Mouse (Mus musculus) midbrain, embryonic 14.5 days (tissue): Measurements from ENCODE around the gene Prmt2. TPM values are rescaled to one million over a fixed set of nuclear protein-coding genes. Genes with fewer than 3 reads are reported as not detected.

Experiments used
- ATAC-seq: fragments of 200-750 bp; cut with Nextera tagmentation; 2 replicates; pipeline ENCODE4 v1.8.0; 2017; ENCODE audit warnings: moderate number of reproducible peaks, moderate library complexity; ENCODE audit not compliant: low FRiP score, low TSS enrichment
- DNase-seq: peaks from one replicate; pipeline ENCODE4 v3.0.0-alpha.2; 2015
- H3K27ac ChIP-seq: fragments of 300-500 bp; sonication (generic); replicated peaks from 2 replicates; pipeline ENCODE4 v1.5.1; 2014; ENCODE audit warnings: mild to moderate bottlenecking, low read depth, low read length, moderate library complexity
- H3K27me3 ChIP-seq: fragments of 300-500 bp; sonication (generic); 2 replicates; pipeline ENCODE4 v1.6.1; 2014; ENCODE audit warnings: low read length, control low read depth, mixed read lengths; ENCODE audit not compliant: control insufficient read depth, insufficient read depth
- H3K36me3 ChIP-seq: fragments of 300-500 bp; sonication (generic); 2 replicates; pipeline ENCODE4 v1.6.1; 2014; ENCODE audit warnings: low read length, control low read depth; ENCODE audit not compliant: control insufficient read depth, insufficient read depth
- H3K4me1 ChIP-seq: fragments of 300-500 bp; sonication (generic); 2 replicates; pipeline ENCODE4 v1.6.1; 2014; ENCODE audit warnings: mild to moderate bottlenecking, antibody characterized with exemption, low read length, control low read depth; ENCODE audit not compliant: control insufficient read depth, insufficient read depth
- H3K4me2 ChIP-seq: fragments of 300-500 bp; sonication (generic); 2 replicates; pipeline ENCODE4 v1.6.1; 2014; ENCODE audit warnings: mild to moderate bottlenecking, low read length, moderate library complexity
- H3K4me3 ChIP-seq: fragments of 300-500 bp; sonication (generic); replicated peaks from 2 replicates; pipeline ENCODE4 v1.5.1; 2014; ENCODE audit warnings: low read depth, low read length
- H3K9ac ChIP-seq: fragments of 300-500 bp; sonication (generic); replicated peaks from 2 replicates; pipeline ENCODE4 v1.6.1; 2014; ENCODE audit warnings: mild to moderate bottlenecking, low read length, moderate library complexity
- H3K9me3 ChIP-seq: fragments of 300-500 bp; sonication (generic); 2 replicates; pipeline ENCODE4 v1.6.1; 2016; ENCODE audit warnings: low read length, control low read depth, mixed read lengths; ENCODE audit not compliant: control insufficient read depth
- WGBS: fragments of 180-500 bp; shearing (Covaris S2); extraction: QIAGEN DNeasy Blood & Tissue Kit; methylation state at CpG from one replicate; pipeline ENCODE4 v1.1.7; 2014; 5-methylcytosine and 5-hydroxymethylcytosine counted together
- polyA plus RNA-seq: library from polyadenylated mRNA; unstranded; fragments of >200 nt; fragmentation: Nextera tagmentation; extraction: Ambion mirVana; gene quantifications from 2 replicates; pipeline ENCODE4 v1.2.1, GENCODE M21; 2014

The Prmt2 gene
- polyA plus RNA-seq, 1 experiment from 2014 or later: 357 TPM

DNA sequence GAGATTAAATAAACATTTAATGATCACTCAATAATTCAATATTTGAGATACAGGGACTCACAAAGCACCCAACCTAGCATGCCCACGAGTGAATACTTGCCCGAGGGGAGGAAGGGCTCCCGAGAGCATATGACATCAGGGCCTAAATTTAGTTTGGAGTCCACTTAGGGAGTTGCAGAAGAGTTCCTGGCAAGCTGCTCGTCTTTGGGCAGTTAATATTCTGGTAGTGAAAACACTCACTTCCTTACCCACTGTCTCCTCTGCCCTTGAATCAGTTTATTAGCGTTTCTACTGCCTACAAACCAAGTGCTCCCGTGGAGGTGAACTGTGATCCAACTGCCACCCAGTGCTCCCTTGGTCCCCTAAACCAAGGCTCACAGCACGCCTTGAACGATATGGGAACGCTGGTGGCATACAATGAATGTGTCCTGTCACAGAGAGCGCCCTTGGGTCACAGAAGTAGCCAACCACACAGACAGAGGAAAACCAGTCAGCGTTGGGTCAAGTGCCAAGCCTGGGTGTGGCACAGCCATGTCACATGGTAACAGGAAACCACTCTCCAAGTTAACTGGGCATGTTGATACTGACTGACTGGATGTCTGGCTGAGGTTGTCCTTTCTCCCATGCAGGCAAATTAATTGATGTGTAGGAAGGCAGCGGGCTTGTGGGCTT lies 20.2 kb upstream of the Prmt2 start:
- peaks cover 7% of the 10 kb centered on the region; the same call in 1 of the 2 replicates for H3K36me3 ChIP-seq
- WGBS: 88% methylated on average over 12 of the region's 12 CpGs
- H3K27ac ChIP-seq: no peak overlapping the region
- no peak overlapping the region for H3K4me2 ChIP-seq
- H3K4me1 ChIP-seq: no peaks in the 10 kb centered on the region
- H3K4me3 ChIP-seq: no peak overlapping the region
- no peaks in the 10 kb centered on the region for H3K27me3 ChIP-seq
- ATAC-seq (no peak), DNase-seq (no peak)
- H3K9me3 ChIP-seq: no peaks in the 10 kb centered on the region
- no peak overlapping the region for H3K9ac ChIP-seq

DNA sequence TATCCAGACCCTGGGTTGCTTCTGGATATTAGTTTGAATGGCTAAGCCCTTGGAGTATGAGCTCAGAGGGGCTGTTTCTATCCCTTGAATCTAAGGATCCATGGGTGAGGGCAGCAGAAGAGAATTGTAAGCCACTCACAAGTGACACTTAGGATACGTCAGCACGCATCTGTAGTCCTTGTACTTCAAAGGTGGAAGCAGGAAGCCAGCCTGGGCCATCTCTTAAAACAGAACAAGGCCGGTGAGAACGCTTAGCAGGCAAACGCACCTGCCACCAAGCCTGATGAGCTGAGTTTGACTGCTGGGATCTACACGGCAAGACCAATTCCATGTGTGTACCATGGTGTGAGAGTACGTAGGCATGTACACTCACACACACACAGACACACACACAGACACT lies 19.6 kb upstream of the Prmt2 start:
- ATAC-seq: no peak
- H3K36me3 ChIP-seq: peaks cover 3% of the 10 kb centered on the region; the same call in 1 of the 2 replicates

DNA sequence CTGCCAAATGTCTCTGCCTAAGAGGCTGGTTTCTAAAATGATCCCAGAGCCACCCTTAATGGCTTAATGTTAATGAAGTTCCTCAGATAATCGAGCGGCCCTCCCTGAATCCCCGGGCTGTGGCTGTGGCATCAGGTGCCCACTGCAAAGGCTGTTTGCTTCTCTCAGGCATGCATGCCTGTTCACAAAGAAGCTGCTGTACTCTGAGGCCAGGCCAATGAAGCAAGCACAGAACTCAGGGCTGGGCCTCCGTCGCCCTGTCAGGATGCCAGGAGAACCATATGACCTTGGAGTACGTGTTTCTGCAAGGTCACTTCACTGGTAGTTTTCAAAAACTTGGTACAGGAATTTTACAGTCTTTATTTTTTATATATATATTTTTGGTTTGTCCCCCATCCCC lies 18.0 kb upstream of the Prmt2 start:
- Histone ChIP-seq H3K27me3 (no peaks in the 10 kb centered on the region), H3K4me1 (no peaks in the 10 kb centered on the region), H3K4me2 (no peak overlapping the region), H3K9ac (no peak overlapping the region), H3K9me3 (no peaks in the 10 kb centered on the region), H3K4me3 (no peak overlapping the region), H3K27ac (no peak overlapping the region), H3K36me3 (no peaks in the 10 kb centered on the region)
- no peak for ATAC-seq
- 65% methylated on average over 6 of the region's 6 CpGs for WGBS
- no peak for DNase-seq

More for the DNA sequence above, 19.6 kb upstream of the Prmt2 start:
- H3K9ac ChIP-seq: no peak overlapping the region
- H3K4me2 ChIP-seq: no peak overlapping the region
- H3K27me3 ChIP-seq: no peaks in the 10 kb centered on the region
- no peaks in the 10 kb centered on the region for H3K9me3 ChIP-seq
- no peak overlapping the region for H3K27ac ChIP-seq
- WGBS: 97% methylated on average over 7 of the region's 7 CpGs
- DNase-seq: no peak
- no peak overlapping the region for H3K4me3 ChIP-seq
- H3K4me1 ChIP-seq: no peaks in the 10 kb centered on the region

DNA sequence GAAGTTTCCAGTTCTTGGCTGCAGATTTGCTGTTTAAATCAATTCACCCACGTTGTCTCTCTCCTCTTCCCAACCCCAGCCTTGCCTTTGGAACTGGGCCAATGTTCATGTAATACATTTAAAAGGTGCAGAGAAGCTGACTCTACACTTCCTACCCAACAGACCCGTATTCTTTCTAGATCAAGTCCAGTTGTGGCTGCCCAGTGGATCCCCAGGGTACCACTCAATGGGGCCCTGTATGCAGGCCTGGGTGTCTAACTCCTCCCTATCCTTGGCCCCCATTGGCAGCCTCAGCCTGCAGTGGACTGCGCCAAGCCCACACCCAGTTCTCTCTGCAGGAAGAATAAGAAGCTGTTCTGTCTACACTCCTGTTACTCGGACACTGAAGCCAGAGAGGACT lies 15.9 kb upstream of the Prmt2 start, which contains the start of gene S100b:
S100b (plus strand) TSS at position 318 of the 400 bp plus-strand sequence.
- ATAC-seq (no peak), DNase-seq (no peak)
- Histone ChIP-seq H3K27ac (no peak within 1 kb of the TSS), H3K4me2 (no peak within 1 kb of the TSS), H3K4me3 (no peak within 1 kb of the TSS), H3K36me3 (no peaks in the 10 kb centered on the region), H3K9ac (no peak within 1 kb of the TSS), H3K9me3 (no peaks in the 10 kb centered on the region), H3K4me1 (no peaks in the 10 kb centered on the region), H3K27me3 (no peaks in the 10 kb centered on the region)
- 66% methylated on average over 4 of the region's 4 CpGs for WGBS

DNA sequence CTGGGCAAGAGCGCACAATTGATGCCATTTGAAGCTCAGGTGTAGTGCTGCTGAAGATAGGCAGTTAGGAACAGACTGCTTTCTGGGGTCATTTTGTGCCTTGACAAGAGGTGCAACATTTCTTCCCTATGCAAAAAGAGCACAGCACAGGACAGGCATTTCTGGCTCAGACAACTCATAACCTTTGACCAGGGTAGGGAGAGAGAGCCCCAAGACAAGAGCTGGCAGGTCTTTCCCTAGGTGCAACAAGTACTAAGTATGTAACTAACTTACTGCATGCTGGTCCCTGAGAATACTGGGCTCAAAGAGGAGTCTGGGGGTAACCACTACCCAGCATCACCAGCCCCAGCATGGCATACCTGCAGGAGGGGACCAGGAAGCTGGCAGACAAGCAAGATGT lies 15.4 kb upstream of the Prmt2 start:
- no peak for DNase-seq

DNA sequence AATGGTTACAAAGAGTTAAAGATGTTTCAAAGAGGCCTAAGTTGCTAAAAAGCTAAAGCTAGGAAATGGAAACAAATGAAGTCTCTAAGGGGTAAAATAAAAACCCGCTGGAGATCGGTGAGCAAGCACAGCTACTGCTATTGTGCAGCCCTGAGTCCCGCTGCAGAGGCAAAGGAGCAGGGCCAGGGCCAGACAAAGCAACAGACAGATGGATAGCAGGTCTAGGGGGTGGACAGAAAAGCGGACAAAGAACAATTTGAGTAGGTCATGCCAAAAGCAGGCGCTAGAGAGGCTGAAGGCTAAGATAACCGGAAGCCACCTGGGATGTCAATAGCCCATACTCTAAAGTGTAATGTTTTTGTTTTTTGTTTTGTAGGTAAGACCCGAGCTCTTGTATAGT lies 13.2 kb upstream of the Prmt2 start:
- ATAC-seq: no peak

More for the DNA sequence above, 15.4 kb upstream of the Prmt2 start:
- no peaks in the 10 kb centered on the region for H3K27me3 ChIP-seq
- H3K36me3 ChIP-seq: no peaks in the 10 kb centered on the region
- H3K4me1 ChIP-seq: no peaks in the 10 kb centered on the region
- H3K27ac ChIP-seq: no peak overlapping the region
- WGBS: 100% methylated on average over 1 of the region's 1 CpGs
- H3K4me3 ChIP-seq: no peak overlapping the region
- no peak for ATAC-seq
- H3K9ac ChIP-seq: no peak overlapping the region
- no peaks in the 10 kb centered on the region for H3K9me3 ChIP-seq
- H3K4me2 ChIP-seq: no peak overlapping the region

DNA sequence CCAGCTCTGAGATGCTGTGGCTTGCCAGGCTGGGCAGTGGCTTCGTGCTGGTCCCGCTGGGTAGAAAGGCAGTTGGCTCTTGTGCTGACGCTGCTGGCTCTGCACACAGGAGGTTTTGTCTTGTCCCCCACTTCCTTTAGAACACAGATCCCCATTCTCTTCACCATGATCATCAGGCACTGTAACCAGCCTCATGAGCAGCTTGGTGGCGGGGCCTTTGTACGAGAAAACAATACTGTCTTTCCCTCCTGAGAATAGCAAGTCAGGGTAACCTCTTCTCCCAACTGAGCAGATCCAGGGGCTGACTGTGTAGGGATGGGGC lies 10.9 kb upstream of the Prmt2 start:
- DNase-seq (no peak), ATAC-seq (no peak)
- no peak overlapping the region for H3K9ac ChIP-seq

More for the DNA sequence above, 13.2 kb upstream of the Prmt2 start:
- Histone ChIP-seq H3K4me2 (no peak overlapping the region), H3K9ac (no peak overlapping the region), H3K4me1 (no peaks in the 10 kb centered on the region), H3K27ac (no peak overlapping the region), H3K36me3 (no peaks in the 10 kb centered on the region), H3K4me3 (no peak overlapping the region), H3K9me3 (no peaks in the 10 kb centered on the region), H3K27me3 (no peaks in the 10 kb centered on the region)
- no peak for DNase-seq
- WGBS: 68% methylated on average over 7 of the region's 7 CpGs

DNA sequence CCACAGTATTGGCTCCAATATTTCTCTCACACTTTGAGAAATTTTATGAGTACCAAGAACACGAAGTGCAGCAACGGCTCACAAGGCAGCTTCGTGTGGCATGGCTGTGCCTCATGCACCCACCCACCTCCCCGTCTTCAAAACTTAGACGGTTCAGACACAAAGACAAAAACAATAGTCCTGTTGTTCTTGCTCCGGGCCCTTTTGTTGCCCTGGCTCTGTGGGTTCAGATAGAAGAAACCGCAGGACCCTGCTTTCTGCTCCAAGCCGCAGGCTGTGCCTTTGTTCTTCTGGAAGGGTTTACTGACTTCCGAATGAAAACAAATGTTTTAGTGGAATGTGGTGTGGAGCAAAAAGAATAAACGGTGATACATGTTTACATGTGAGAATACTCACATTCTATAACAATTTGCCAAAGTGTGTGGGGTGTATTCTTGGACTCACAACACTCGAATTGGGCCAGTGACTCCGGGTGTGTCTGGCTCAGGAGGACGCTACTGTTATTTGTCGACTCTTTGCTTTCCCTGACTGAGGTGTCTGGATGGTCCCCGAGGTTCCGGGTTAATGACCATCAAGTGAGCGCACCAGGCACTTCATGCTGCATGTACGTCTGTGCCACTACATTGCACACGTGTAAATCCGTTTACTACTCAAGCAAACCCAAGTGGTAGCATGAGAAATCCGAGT lies 10.4 kb upstream of the Prmt2 start:
- Histone ChIP-seq H3K27ac (no peak overlapping the region), H3K27me3 (no peaks in the 10 kb centered on the region), H3K9ac (no peak overlapping the region), H3K4me3 (no peak overlapping the region), H3K4me1 (no peaks in the 10 kb centered on the region), H3K9me3 (no peaks in the 10 kb centered on the region), H3K36me3 (no peaks in the 10 kb centered on the region), H3K4me2 (no peak overlapping the region)
- ATAC-seq: no peak
- DNase-seq: no peak
- 36% methylated on average over 21 of the region's 21 CpGs for WGBS

More for the DNA sequence above, 10.9 kb upstream of the Prmt2 start:
- Histone ChIP-seq H3K9me3 (no peaks in the 10 kb centered on the region), H3K4me1 (no peaks in the 10 kb centered on the region), H3K4me3 (no peak overlapping the region), H3K36me3 (no peaks in the 10 kb centered on the region), H3K27me3 (no peaks in the 10 kb centered on the region), H3K4me2 (no peak overlapping the region), H3K27ac (no peak overlapping the region)
- WGBS: 68% methylated on average over 5 of the region's 5 CpGs

DNA sequence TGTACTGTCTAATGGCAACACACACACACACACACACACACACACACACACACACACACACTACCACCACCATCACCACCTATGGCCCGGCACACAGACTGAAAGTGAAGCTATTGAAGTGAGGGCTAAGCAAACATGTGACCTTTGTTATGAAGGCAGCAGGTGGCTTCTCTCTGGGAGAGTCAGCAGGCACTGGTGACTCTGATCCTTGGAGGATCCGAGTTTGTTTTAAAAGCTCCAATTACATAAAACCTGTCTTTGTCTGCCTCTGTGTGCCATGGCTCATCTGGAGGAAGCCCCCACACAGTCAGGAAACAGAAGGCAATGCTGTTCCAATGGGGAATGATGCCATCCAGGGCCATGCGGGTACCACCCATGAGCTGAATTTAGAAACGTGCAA lies 8.9 kb upstream of the Prmt2 start:
- H3K36me3 ChIP-seq: no peaks in the 10 kb centered on the region
- no peak overlapping the region for H3K27ac ChIP-seq
- DNase-seq: no peak
- no peaks in the 10 kb centered on the region for H3K9me3 ChIP-seq
- H3K4me3 ChIP-seq: no peak overlapping the region
- no peak overlapping the region for H3K9ac ChIP-seq
- ATAC-seq: no peak
- no peak overlapping the region for H3K4me2 ChIP-seq
- H3K4me1 ChIP-seq: no peaks in the 10 kb centered on the region
- 67% methylated on average over 4 of the region's 4 CpGs for WGBS
- H3K27me3 ChIP-seq: no peaks in the 10 kb centered on the region
